Mouse (Mus musculus) limb, embryonic 12.5 days (tissue): ENCODE data around the gene Olfr212. TPM values are rescaled to one million over a fixed set of nuclear protein-coding genes. Genes with fewer than 3 reads are reported as not detected.
"Not testable (repeated sequence)": the region's sequence is repeated elsewhere in the genome, so short reads cannot be mapped to it uniquely, and the experiment has no call there.

Source experiments
- ATAC-seq: fragments of 200-750 bp; cut with Nextera tagmentation; 2 replicates; pipeline ENCODE4 v1.8.0; 2017; ENCODE audit warnings: low read depth, moderate TSS enrichment; ENCODE audit not compliant: insufficient number of reproducible peaks, insufficient read depth, low FRiP score, low TSS enrichment
- H3K27ac ChIP-seq: fragments of 300-500 bp; sonication (generic); 2 replicates; pipeline ENCODE4 v1.5.1; 2016; ENCODE audit warnings: mild to moderate bottlenecking, moderate library complexity
- H3K27me3 ChIP-seq: fragments of 300-500 bp; sonication (generic); 2 replicates; pipeline ENCODE4 v1.6.1; 2016; ENCODE audit warnings: mild to moderate bottlenecking, moderate library complexity
- H3K36me3 ChIP-seq: fragments of 300-500 bp; sonication (generic); 2 replicates; pipeline ENCODE4 v1.6.1; 2016; ENCODE audit warnings: mild to moderate bottlenecking, moderate library complexity
- H3K4me1 ChIP-seq: fragments of 300-500 bp; sonication (generic); replicated peaks from 2 replicates; pipeline ENCODE4 v1.6.1; 2016
- H3K4me2 ChIP-seq: fragments of 300-500 bp; sonication (generic); 2 replicates; pipeline ENCODE4 v1.6.1; 2016; ENCODE audit warnings: mild to moderate bottlenecking, moderate library complexity
- H3K4me3 ChIP-seq: fragments of 300-500 bp; sonication (generic); replicated peaks from 2 replicates; pipeline ENCODE4 v1.5.1; 2016; ENCODE audit warnings: mild to moderate bottlenecking
- H3K9ac ChIP-seq: fragments of 300-500 bp; sonication (generic); replicated peaks from 2 replicates; pipeline ENCODE4 v1.6.1; 2016; ENCODE audit warnings: mild to moderate bottlenecking, moderate library complexity
- H3K9me3 ChIP-seq: fragments of 300-500 bp; sonication (generic); 2 replicates; pipeline ENCODE4 v1.6.1; 2016; ENCODE audit warnings: mild to moderate bottlenecking, moderate library complexity
- WGBS: fragments of 180-500 bp; shearing (Covaris S2); methylation state at CpG from one replicate; pipeline ENCODE4 v1.1.7; 2016; 5-methylcytosine and 5-hydroxymethylcytosine counted together
- polyA plus RNA-seq: library from polyadenylated mRNA; unstranded; fragments of >200 nt; fragmentation: Nextera tagmentation; extraction: Ambion mirVana; gene quantifications from 2 replicates; pipeline ENCODE4 v1.2.1, GENCODE M21; 2016

Gene Olfr212
- not detected in 2 replicates for polyA plus RNA-seq

GRCm38 (mm10) chr6:116506302-116507003, at the start of gene Olfr212:
Gene Olfr212, plus strand, starts transcription at chr6:116506516.
- H3K36me3 ChIP-seq, H3K27me3 ChIP-seq, H3K27ac ChIP-seq, H3K9ac ChIP-seq, H3K4me3 ChIP-seq, H3K4me2 ChIP-seq, ATAC-seq, H3K4me1 ChIP-seq: not testable (repeated sequence)
- 93% methylated on average over 20 of the region's 20 CpGs for WGBS
- H3K9me3 ChIP-seq = peaks cover 31% of the 10 kb centered on the region

GRCm38 (mm10) chr6:116458728-116459127, 47.6 kb upstream of the Olfr212 start:
- Histone ChIP-seq H3K27ac (no peak overlapping the region), H3K27me3 (peaks cover 52% of the 10 kb centered on the region), H3K4me3 (no peak overlapping the region), H3K9me3 (no peaks in the 10 kb centered on the region), H3K4me2 (no peak overlapping the region), H3K4me1 (peaks cover 8% of the 10 kb centered on the region; the same call in 1 of the 2 replicates), H3K36me3 (no peaks in the 10 kb centered on the region), H3K9ac (no peak overlapping the region)
- no peak for ATAC-seq
- WGBS = 77% methylated on average over 4 of the region's 4 CpGs

- no peak overlapping the region for H3K27ac ChIP-seq
- no peak for ATAC-seq
- H3K4me2 ChIP-seq = no peak overlapping the region
- no peaks in the 10 kb centered on the region for H3K9me3 ChIP-seq
- no peaks in the 10 kb centered on the region for H3K36me3 ChIP-seq
- no peak overlapping the region for H3K4me3 ChIP-seq
- H3K4me1 ChIP-seq = peaks cover 8% of the 10 kb centered on the region; the same call in 1 of the 2 replicates
- WGBS = 78% methylated on average over 2 of the region's 2 CpGs
- H3K9ac ChIP-seq = no peak overlapping the region
- peaks cover 52% of the 10 kb centered on the region for H3K27me3 ChIP-seq
These were observed 47.1 kb upstream of the Olfr212 start for GRCm38 (mm10) chr6:116459232-116459631.

GRCm38 (mm10) chr6:116460544-116461283, 45.6 kb upstream of the Olfr212 start, which contains the start of gene Alox5:
Gene Alox5, minus strand, starts transcription at chr6:116461178.
- H3K9ac ChIP-seq = peak within 1 kb of the TSS; percentile 42; the same call in 1 of the 2 replicates
- ATAC-seq = peak; percentile 66; the same call in 1 of the 2 replicates

GRCm38 (mm10) chr6:116468081-116468480, 38.2 kb upstream of the Olfr212 start:
- H3K27me3 ChIP-seq = no peaks in the 10 kb centered on the region
- H3K4me3 ChIP-seq = no peak overlapping the region
- H3K27ac ChIP-seq = no peak overlapping the region
- H3K36me3 ChIP-seq = no peaks in the 10 kb centered on the region
- no peaks in the 10 kb centered on the region for H3K9me3 ChIP-seq
- no peak overlapping the region for H3K9ac ChIP-seq
- ATAC-seq = no peak
- no peaks in the 10 kb centered on the region for H3K4me1 ChIP-seq
- WGBS = 42% methylated on average over 3 of the region's 3 CpGs
- H3K4me2 ChIP-seq = no peak overlapping the region

More at GRCm38 (mm10) chr6:116460544-116461283, 45.6 kb upstream of the Olfr212 start, which contains the start of gene Alox5:
- Histone ChIP-seq H3K27ac (no peak within 1 kb of the TSS), H3K9me3 (no peaks in the 10 kb centered on the region), H3K36me3 (no peaks in the 10 kb centered on the region), H3K27me3 (peaks cover 52% of the 10 kb centered on the region), H3K4me3 (peak within 1 kb of the TSS; percentile 39), H3K4me1 (peaks cover 8% of the 10 kb centered on the region; the same call in 1 of the 2 replicates), H3K4me2 (peak within 1 kb of the TSS; percentile 64)
- WGBS = 2% methylated on average over 43 of the region's 43 CpGs

- ATAC-seq = no peak
- WGBS = 71% methylated on average over 1 of the region's 1 CpGs
- H3K4me2 ChIP-seq = no peak overlapping the region
- H3K36me3 ChIP-seq = no peaks in the 10 kb centered on the region
- no peak overlapping the region for H3K9ac ChIP-seq
- H3K4me1 ChIP-seq = no peaks in the 10 kb centered on the region
- no peaks in the 10 kb centered on the region for H3K27me3 ChIP-seq
- H3K4me3 ChIP-seq = no peak overlapping the region
- no peak overlapping the region for H3K27ac ChIP-seq
- no peaks in the 10 kb centered on the region for H3K9me3 ChIP-seq
These were observed 21.2 kb upstream of the Olfr212 start for GRCm38 (mm10) chr6:116485081-116485480.

GRCm38 (mm10) chr6:116486833-116487232, 19.5 kb upstream of the Olfr212 start:
- Histone ChIP-seq H3K9me3 (no peaks in the 10 kb centered on the region), H3K4me2 (no peak overlapping the region), H3K27me3 (no peaks in the 10 kb centered on the region), H3K27ac (no peak overlapping the region), H3K36me3 (no peaks in the 10 kb centered on the region), H3K4me3 (no peak overlapping the region), H3K9ac (no peak overlapping the region), H3K4me1 (no peaks in the 10 kb centered on the region)
- WGBS = 81% methylated on average over 1 of the region's 1 CpGs
- ATAC-seq = no peak

GRCm38 (mm10) chr6:116488791-116489190, 17.5 kb upstream of the Olfr212 start, which contains the start of gene Olfr211:
Gene Olfr211, plus strand, starts transcription at chr6:116489091.
- Histone ChIP-seq H3K4me2 (no peak within 1 kb of the TSS), H3K27ac (no peak within 1 kb of the TSS), H3K9ac (no peak within 1 kb of the TSS), H3K4me1 (no peaks in the 10 kb centered on the region), H3K9me3 (no peaks in the 10 kb centered on the region), H3K36me3 (no peaks in the 10 kb centered on the region), H3K4me3 (no peak within 1 kb of the TSS), H3K27me3 (no peaks in the 10 kb centered on the region; the same call in 1 of the 2 replicates)
- no peak for ATAC-seq
- WGBS = 67% methylated on average over 4 of the region's 4 CpGs

GRCm38 (mm10) chr6:116493742-116494141, 12.6 kb upstream of the Olfr212 start:
- H3K9ac ChIP-seq = no peak overlapping the region
- H3K9me3 ChIP-seq = no peaks in the 10 kb centered on the region
- no peak overlapping the region for H3K4me3 ChIP-seq
- H3K27me3 ChIP-seq = no peaks in the 10 kb centered on the region; the same call in 1 of the 2 replicates
- no peaks in the 10 kb centered on the region for H3K4me1 ChIP-seq
- H3K4me2 ChIP-seq = no peak overlapping the region
- 82% methylated on average over 5 of the region's 5 CpGs for WGBS
- ATAC-seq = no peak
- H3K36me3 ChIP-seq = no peaks in the 10 kb centered on the region
- no peak overlapping the region for H3K27ac ChIP-seq

GRCm38 (mm10) chr6:116495960-116496359, 10.4 kb upstream of the Olfr212 start:
- WGBS = 81% methylated on average over 1 of the region's 1 CpGs
- Histone ChIP-seq H3K9me3 (no peaks in the 10 kb centered on the region; the same call in 1 of the 2 replicates), H3K9ac (no peak overlapping the region), H3K36me3 (no peaks in the 10 kb centered on the region), H3K4me2 (no peak overlapping the region), H3K27ac (no peak overlapping the region), H3K4me1 (no peaks in the 10 kb centered on the region), H3K27me3 (no peaks in the 10 kb centered on the region; the same call in 1 of the 2 replicates), H3K4me3 (no peak overlapping the region)
- ATAC-seq = no peak

GRCm38 (mm10) chr6:116514832-116515231, 8.5 kb downstream of the Olfr212 start:
- Histone ChIP-seq H3K4me2 (no peak overlapping the region), H3K9me3 (no peaks in the 10 kb centered on the region)
- no peak for ATAC-seq

More at GRCm38 (mm10) chr6:116514832-116515231, 8.5 kb downstream of the Olfr212 start:
- no peak overlapping the region for H3K9ac ChIP-seq
- H3K4me3 ChIP-seq = no peak overlapping the region
- H3K4me1 ChIP-seq = no peaks in the 10 kb centered on the region
- H3K27ac ChIP-seq = no peak overlapping the region
- H3K36me3 ChIP-seq = no peaks in the 10 kb centered on the region
- H3K27me3 ChIP-seq = no peaks in the 10 kb centered on the region
